Mouse (Mus musculus) ES-Bruce4 (cell line): Measurements from ENCODE around the gene Psmd9.

Source experiments
- CTCF ChIP-seq: IDR thresholded peaks from one replicate; pipeline ENCODE4 v1.8.1; 2011; ENCODE audit warnings: low read depth, low read length
- EP300 ChIP-seq: IDR thresholded peaks from 2 replicates; pipeline ENCODE4 v1.6.1; 2011; ENCODE audit warnings: low read depth, low read length; ENCODE audit not compliant: insufficient read depth
- POLR2A ChIP-seq: IDR thresholded peaks from one replicate; pipeline ENCODE4 v1.8.1; 2011; ENCODE audit warnings: low read length; ENCODE audit not compliant: insufficient read depth

- no peak for TF ChIP-seq EP300
- TF ChIP-seq CTCF = no peak
- TF ChIP-seq POLR2A = no peak
Observed at GRCm38 (mm10) chr5:123260698-123261097, 91.5 kb downstream of the Psmd9 start.
